Mouse (Mus musculus): ENCODE measurements around the gene Cc2d2a.

GRCm38 (mm10) chr5:43625407-43625806 lies 36.7 kb upstream of the Cc2d2a start:
- TF ChIP-seq CTCF (IDR thresholded peaks at IDR 0.05; ENCODE audit: insufficient read depth, low read length) (no peak), POLR2A (IDR thresholded peaks at IDR 0.05; ENCODE audit: borderline replicate concordance, extremely low read depth, low read depth, low read length) (no peak)

Data from lung, adult 2 months (tissue).